Mouse (Mus musculus) spleen, embryonic (tissue): Measurements from ENCODE around the gene Rab43.

Source experiments
- CTCF ChIA-PET: fragments of 350-600 bp; sonication (Branson Sonifier 250); formaldehyde crosslinking; loops from one replicate; lab custom pipeline; 2022; lab: Charles Lee

Gene Rab43

DNA sequence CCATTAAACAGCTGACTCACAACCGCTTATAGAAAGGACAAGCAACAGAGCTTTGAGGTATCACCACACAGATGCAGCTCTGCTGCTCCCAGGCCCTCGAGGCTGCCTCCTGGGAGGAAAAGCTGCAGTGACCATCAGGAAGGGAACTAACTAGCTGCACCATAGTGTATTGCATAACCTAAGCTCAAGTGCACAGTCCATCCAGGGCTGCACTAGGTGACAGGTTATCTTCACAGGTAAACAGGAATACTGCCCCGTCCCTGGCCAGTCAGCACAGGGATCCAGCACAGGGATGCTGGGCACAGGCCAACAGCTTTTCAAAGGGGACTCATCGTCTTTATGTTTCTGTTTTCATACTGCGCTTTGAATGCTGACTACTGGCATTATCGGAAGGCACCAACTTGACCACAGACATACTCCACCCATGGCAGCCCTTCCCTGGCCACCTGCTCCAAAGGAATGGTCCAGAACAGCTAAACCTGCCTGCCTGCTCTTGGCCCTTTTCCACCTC lies 2.3 kb downstream of the Rab43 start:
- CTCF ChIA-PET: interaction anchor here (0.5 kb wide), 1 partner anchor 138 kb away, joined by 3 read pairs; no protein-coding TSS in a partner anchor

GRCm38 (mm10) chr6:87809144-87809543 lies 2.8 kb downstream of the Rab43 start:
- CTCF ChIA-PET: interaction anchor here (0.5 kb wide), 1 partner anchor 139 kb away, joined by 3 read pairs; no protein-coding TSS in a partner anchor

- CTCF ChIA-PET: no interaction called here
Observed at GRCm38 (mm10) chr6:87808521-87808920, 3.4 kb downstream of the Rab43 start.

DNA sequence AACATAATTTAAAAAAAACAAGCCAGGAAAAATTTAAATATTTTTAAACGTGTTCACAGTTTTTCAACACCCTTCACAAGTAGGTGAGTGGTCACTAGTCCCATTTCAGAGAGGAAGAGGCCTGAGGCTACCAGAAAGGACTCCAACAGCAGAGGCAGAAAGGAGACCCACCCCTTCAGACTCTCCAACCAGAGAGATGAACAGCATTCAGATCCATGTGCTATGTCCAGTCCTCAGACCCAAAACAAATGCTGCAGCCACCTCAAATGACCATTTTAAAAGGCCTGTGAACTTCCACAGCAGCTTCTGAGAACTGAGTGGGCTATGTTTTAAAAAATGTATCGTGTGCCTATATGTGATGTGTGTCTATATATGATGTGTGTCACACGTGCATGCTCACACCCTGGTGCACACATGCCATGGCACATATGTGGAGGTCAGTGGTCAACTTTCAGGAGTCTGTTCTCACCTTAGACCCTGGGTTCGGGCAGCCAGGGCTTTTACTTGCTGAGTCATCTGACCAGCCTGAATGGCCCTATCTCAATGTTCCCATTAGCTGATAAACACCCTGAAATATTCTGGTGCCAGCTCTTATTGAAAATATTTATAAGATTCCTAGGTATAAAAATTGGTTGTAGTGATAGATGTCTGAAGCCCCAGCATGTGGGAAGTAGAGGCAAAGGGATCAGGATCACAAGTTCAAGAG lies 4.1 kb downstream of the Rab43 start:
- CTCF ChIA-PET: no interaction called here

GRCm38 (mm10) chr6:87806857-87807256 lies 5.1 kb downstream of the Rab43 start:
- CTCF ChIA-PET: no interaction called here

- CTCF ChIA-PET: no interaction called here
Observed at GRCm38 (mm10) chr6:87806028-87806427, 5.9 kb downstream of the Rab43 start.

- CTCF ChIA-PET: no interaction called here
Observed at GRCm38 (mm10) chr6:87805448-87805847, 6.5 kb downstream of the Rab43 start.

GRCm38 (mm10) chr6:87804886-87805285 lies 7.1 kb downstream of the Rab43 start:
- CTCF ChIA-PET: no interaction called here

DNA sequence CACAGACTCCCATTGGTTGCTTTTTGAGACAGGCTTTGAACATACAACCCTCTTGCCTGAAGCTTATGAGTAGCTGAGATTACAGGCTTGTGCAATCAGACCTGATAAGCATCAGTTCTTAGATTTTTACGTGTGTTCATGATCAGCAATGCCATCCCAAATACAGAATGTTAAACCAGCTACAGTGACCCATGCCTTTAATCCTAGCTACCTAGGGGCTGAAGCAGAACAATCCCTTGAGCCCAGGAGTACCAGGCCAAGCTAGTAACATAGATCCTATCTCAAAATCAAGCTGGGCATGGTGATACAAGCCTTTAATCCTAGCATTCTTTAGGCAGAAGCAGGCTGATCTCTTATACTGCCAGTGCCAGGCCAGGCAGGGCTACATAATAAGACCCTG lies 7.9 kb downstream of the Rab43 start:
- CTCF ChIA-PET: no interaction called here

- CTCF ChIA-PET: no interaction called here
Observed at GRCm38 (mm10) chr6:87802462-87802861, 9.5 kb downstream of the Rab43 start.

DNA sequence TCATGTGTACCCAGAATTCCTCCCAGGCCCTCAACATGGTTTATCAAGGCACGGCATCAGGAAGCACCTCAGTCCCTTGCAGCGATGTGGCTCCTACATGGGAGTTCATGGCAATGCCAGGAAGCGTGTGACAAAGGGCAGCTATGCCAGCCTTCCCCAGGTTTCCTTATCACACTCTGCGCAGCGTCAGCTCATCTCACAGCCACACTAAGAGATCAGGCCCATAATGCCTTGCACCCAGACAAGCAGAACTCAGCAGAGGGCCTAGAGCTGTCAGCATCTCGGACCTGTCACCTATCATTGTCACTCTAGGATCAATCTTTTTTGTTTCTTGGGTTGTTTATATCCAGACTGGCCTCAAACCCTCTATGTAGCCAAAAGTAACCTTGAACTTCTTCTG lies 12.4 kb downstream of the Rab43 start:
- CTCF ChIA-PET: no interaction called here

- CTCF ChIA-PET: no interaction called here
Observed at GRCm38 (mm10) chr6:87797321-87797720, 14.6 kb downstream of the Rab43 start.

- CTCF ChIA-PET: no interaction called here
Observed at GRCm38 (mm10) chr6:87796251-87796880, 15.6 kb downstream of the Rab43 start.

- CTCF ChIA-PET: no interaction called here
Observed at GRCm38 (mm10) chr6:87795385-87796150, 16.4 kb downstream of the Rab43 start.

GRCm38 (mm10) chr6:87793821-87794510 lies 18.0 kb downstream of the Rab43 start:
- CTCF ChIA-PET: interaction anchor here (0.7 kb wide), 1 partner anchor 23 kb away, joined by 4 read pairs; no protein-coding TSS in a partner anchor

DNA sequence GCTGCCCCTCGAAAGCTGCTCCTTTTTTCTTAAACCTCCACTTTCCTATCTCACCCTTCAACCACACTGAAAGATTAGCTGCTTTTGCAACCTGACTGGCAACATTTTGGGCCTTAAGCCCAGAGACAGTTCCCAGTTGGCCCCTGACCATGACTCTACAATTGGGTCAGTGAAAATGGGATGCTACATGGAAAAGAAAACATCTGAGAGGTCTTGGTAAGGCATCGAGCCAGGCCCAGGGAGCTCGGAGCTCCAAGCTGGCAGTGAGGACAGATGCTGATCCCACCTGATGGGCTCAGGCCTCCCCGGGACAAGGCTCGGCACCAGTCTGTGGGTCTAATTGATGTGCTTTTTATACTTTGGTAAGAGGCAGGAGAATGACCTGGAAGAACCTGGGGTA lies 20.1 kb downstream of the Rab43 start:
- CTCF ChIA-PET: interaction anchor here (1.0 kb wide), 1 partner anchor 24 kb away, joined by 4 read pairs; no protein-coding TSS in a partner anchor

DNA sequence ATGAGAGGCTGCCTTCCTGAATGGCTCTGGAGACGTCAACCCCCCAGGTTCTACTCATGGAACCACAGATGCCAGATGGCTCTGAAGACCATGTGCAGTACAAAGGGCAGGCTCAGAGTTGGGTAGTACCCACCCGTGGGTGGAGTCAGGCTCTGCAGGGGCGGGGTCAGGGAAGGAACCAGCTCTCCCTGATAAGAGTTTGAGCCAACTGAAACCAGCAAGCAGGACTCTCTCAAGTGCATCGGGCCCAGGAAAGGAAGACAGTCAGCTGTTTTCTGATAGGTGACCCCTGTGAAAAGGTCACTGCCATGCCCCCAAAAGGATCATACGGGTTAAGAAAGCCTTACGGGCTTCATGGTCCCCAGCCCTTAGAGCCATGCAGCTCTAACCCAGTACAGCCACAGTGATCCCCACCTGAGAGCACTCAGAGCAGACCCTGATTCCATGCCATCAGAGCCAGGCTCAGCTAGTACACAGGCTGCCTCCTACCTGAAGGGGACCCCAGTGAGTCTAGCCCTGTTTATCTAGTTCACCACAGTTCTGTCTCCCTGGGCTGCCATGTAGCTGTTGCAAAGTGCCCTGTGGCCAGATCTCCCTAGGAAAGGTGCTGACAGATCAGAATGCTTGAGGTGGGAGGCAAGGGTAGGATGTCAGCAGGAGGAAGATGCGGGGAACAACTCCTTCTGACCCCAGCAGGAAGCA lies 21.0 kb downstream of the Rab43 start:
- CTCF ChIA-PET: interaction anchor here (1.0 kb wide), 1 partner anchor 23 kb away, joined by 4 read pairs; no protein-coding TSS in a partner anchor

DNA sequence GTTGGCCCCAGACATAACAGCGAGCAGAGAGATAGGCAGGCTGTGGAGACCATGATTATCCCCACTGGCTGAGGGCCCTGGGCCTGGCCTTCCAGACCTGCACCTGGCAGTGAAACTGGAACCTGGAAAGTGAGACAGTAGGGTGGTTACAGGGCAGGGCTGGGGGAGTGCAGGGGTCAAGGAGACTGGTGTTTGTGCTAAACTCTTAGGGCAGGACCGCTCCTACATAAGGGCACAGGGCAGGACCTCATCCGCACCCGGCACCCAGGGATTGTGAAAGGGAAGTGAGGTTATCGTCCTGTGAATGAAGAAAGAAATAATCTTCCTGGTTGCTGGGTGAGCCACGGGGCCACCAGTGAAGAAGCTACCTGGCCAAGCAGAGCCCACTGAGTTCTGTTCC lies 22.2 kb downstream of the Rab43 start:
- CTCF ChIA-PET: interaction anchor here (0.6 kb wide), 1 partner anchor 1338 kb away, joined by 3 read pairs; no protein-coding TSS in a partner anchor

- CTCF ChIA-PET: interaction anchor here (0.6 kb wide), 1 partner anchor 1338 kb away, joined by 3 read pairs; no protein-coding TSS in a partner anchor
Observed at GRCm38 (mm10) chr6:87788896-87789587, 22.9 kb downstream of the Rab43 start.
